Mouse (Mus musculus): ENCODE results near the gene Rab39b.

Rab39b gene

GRCm38 (mm10) chrX:75577582-75578324 is at the start of gene Rab39b:
TSS of gene Rab39b (minus strand) at chrX:75578231.
- CTCF ChIA-PET = no interaction called here

- CTCF ChIA-PET = no interaction called here
These were observed 508 bp upstream of the Rab39b start for GRCm38 (mm10) chrX:75578539-75578938.
